Mouse (Mus musculus) limb, embryonic 15.5 days (tissue): ENCODE data around the gene Cand2. TPM values are rescaled to one million over a fixed set of nuclear protein-coding genes. Genes with fewer than 3 reads are reported as not detected.

ENCODE experiments used
- ATAC-seq: fragments of 200-750 bp; cut with Nextera tagmentation; 2 replicates; pipeline ENCODE4 v1.8.0; 2017; ENCODE audit warnings: low read depth, moderate TSS enrichment; ENCODE audit not compliant: insufficient number of reproducible peaks, low FRiP score, low TSS enrichment
- H3K27ac ChIP-seq: fragments of 300-500 bp; sonication (generic); 2 replicates; pipeline ENCODE4 v1.5.1; 2015; ENCODE audit warnings: moderate library complexity, mild to moderate bottlenecking, inconsistent platforms
- H3K27me3 ChIP-seq: fragments of 300-500 bp; sonication (generic); 2 replicates; pipeline ENCODE4 v1.6.1; 2015; ENCODE audit warnings: inconsistent platforms
- H3K36me3 ChIP-seq: fragments of 300-500 bp; sonication (generic); 2 replicates; pipeline ENCODE4 v1.6.1; 2015; ENCODE audit warnings: inconsistent platforms
- H3K4me1 ChIP-seq: fragments of 300-500 bp; sonication (generic); 2 replicates; pipeline ENCODE4 v1.6.1; 2015; ENCODE audit warnings: inconsistent platforms
- H3K4me2 ChIP-seq: fragments of 300-500 bp; sonication (generic); 2 replicates; pipeline ENCODE4 v1.6.1; 2015; ENCODE audit warnings: mild to moderate bottlenecking, inconsistent platforms
- H3K4me3 ChIP-seq: fragments of 300-500 bp; sonication (generic); 2 replicates; pipeline ENCODE4 v1.5.1; 2015; ENCODE audit warnings: mild to moderate bottlenecking, inconsistent platforms
- H3K9ac ChIP-seq: fragments of 300-500 bp; sonication (generic); 2 replicates; pipeline ENCODE4 v1.6.1; 2015; ENCODE audit warnings: inconsistent platforms
- H3K9me3 ChIP-seq: fragments of 300-500 bp; sonication (generic); 2 replicates; pipeline ENCODE4 v1.6.1; 2016; ENCODE audit warnings: inconsistent platforms
- WGBS: fragments of 180-500 bp; shearing (Covaris S2); methylation state at CpG from one replicate; pipeline ENCODE4 v1.1.7; 2015; 5-methylcytosine and 5-hydroxymethylcytosine counted together
- polyA plus RNA-seq: library from polyadenylated mRNA; unstranded; fragments of >200 nt; fragmentation: Nextera tagmentation; extraction: Ambion mirVana; gene quantifications from 2 replicates; pipeline ENCODE4 v1.2.1, GENCODE M21; 2015

Cand2 gene
- polyA plus RNA-seq, 1 experiment from 2014 or later: 33.8 TPM

DNA sequence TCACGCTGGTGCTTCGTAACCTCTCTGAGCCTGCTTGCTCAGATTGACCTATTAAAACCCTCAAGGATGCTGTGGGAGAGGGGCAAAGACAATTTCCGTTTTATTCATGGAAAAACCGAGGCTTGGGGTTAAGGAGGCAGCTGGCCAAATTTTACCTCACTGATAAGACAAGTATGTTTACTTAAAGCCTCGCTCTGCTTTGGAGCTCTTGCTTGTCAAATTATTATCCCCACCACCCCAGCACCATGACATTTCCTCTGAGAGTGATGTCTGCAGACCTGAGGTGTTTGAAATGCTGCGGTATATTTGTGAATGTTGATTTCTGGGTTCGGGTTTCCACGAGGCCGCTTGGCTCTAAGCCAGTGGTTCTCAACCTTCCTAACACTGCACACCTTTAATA lies 2.0 kb downstream of the Cand2 start:
- H3K27me3 ChIP-seq: no peaks in the 10 kb centered on the region
- H3K9me3 ChIP-seq: no peaks in the 10 kb centered on the region
- no peak for ATAC-seq
- H3K4me3 ChIP-seq: peak overlapping the region; percentile 86
- WGBS: 44% methylated on average over 9 of the region's 9 CpGs
- peaks cover 27% of the 10 kb centered on the region for H3K36me3 ChIP-seq
- H3K9ac ChIP-seq: no peak overlapping the region
- H3K27ac ChIP-seq: peak overlapping the region; percentile 91; the same call in 1 of the 2 replicates
- peak overlapping the region; percentile 71 for H3K4me2 ChIP-seq
- peaks cover 25% of the 10 kb centered on the region for H3K4me1 ChIP-seq

DNA sequence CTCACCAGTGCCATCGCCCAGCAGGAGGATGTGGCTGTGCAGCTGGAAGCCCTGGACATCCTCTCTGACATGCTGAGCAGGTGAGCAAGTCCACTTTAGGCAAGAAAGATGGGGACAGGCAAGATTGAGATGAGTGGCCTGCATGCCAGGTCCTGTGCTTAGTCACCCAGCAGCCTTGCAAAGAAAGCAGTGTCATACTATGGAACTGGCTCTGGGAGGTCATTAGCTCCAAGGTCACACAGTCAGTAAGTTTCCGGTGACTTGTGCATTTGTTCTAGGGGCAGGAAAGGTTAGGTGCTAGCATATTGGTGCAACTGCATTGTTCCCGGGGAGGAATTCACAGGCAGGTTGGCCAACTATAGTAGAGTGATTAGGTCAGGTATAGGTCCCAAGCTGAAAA lies 8.4 kb downstream of the Cand2 start:
- H3K27me3 ChIP-seq: no peaks in the 10 kb centered on the region
- no peak overlapping the region for H3K4me3 ChIP-seq
- no peak overlapping the region for H3K4me2 ChIP-seq
- H3K36me3 ChIP-seq: peaks cover 90% of the 10 kb centered on the region
- 0 out of 2 replicates have a peak, but pooled peaks cover 2% of the 10 kb centered on the region for H3K4me1 ChIP-seq
- H3K27ac ChIP-seq: no peak overlapping the region
- H3K9me3 ChIP-seq: no peaks in the 10 kb centered on the region
- no peak overlapping the region for H3K9ac ChIP-seq
- WGBS: 90% methylated on average over 3 of the region's 3 CpGs
- no peak for ATAC-seq

- Histone ChIP-seq H3K9me3 (no peaks in the 10 kb centered on the region), H3K4me1 (peaks cover 10% of the 10 kb centered on the region), H3K9ac (no peak overlapping the region), H3K4me3 (no peak overlapping the region), H3K27ac (no peak overlapping the region), H3K4me2 (no peak overlapping the region), H3K36me3 (peaks cover 86% of the 10 kb centered on the region), H3K27me3 (no peaks in the 10 kb centered on the region)
- no peak for ATAC-seq
- WGBS: 83% methylated on average over 10 of the region's 10 CpGs
Measured at GRCm38 (mm10) chr6:115791016-115791415, 16.7 kb downstream of the Cand2 start.

- Histone ChIP-seq H3K9ac (no peak overlapping the region), H3K27ac (no peak overlapping the region; the same call in 1 of the 2 replicates), H3K4me3 (no peak overlapping the region), H3K4me1 (peaks cover 10% of the 10 kb centered on the region), H3K36me3 (peaks cover 86% of the 10 kb centered on the region), H3K9me3 (no peaks in the 10 kb centered on the region), H3K27me3 (no peaks in the 10 kb centered on the region), H3K4me2 (no peak overlapping the region)
- WGBS: 75% methylated on average over 34 of the region's 34 CpGs
- peak; percentile 68 for ATAC-seq
Measured at GRCm38 (mm10) chr6:115791842-115792686, 17.7 kb downstream of the Cand2 start.

DNA sequence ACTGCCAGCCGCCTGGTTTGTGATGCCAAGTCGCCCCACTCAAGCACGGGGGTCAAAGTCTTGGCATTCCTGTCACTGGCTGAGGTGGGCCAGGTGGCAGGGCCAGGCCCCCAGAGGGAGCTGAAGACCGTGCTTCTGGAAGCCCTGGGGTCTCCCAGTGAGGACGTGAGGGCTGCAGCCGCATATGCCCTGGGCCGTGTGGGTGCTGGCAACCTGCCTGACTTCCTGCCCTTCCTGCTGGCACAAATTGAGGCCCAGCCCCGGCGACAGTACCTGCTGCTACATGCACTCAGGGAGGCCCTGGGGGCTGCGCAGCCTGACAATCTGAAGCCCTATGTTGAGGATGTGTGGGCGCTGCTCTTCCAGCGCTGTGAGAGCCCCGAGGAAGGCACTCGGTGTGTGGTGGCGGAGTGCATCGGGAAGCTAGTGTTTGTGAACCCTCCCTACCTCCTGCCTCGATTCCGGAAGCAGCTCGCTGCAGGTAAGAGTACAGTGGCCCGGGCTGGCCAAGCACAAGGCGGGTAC lies 18.4 kb downstream of the Cand2 start:
- Histone ChIP-seq H3K9ac (no peak overlapping the region), H3K36me3 (peaks cover 87% of the 10 kb centered on the region), H3K4me1 (peaks cover 10% of the 10 kb centered on the region), H3K27me3 (no peaks in the 10 kb centered on the region), H3K4me2 (no peak overlapping the region), H3K9me3 (no peaks in the 10 kb centered on the region), H3K4me3 (no peak overlapping the region), H3K27ac (no peak overlapping the region; the same call in 1 of the 2 replicates)
- no peak for ATAC-seq
- 78% methylated on average over 21 of the region's 21 CpGs for WGBS

DNA sequence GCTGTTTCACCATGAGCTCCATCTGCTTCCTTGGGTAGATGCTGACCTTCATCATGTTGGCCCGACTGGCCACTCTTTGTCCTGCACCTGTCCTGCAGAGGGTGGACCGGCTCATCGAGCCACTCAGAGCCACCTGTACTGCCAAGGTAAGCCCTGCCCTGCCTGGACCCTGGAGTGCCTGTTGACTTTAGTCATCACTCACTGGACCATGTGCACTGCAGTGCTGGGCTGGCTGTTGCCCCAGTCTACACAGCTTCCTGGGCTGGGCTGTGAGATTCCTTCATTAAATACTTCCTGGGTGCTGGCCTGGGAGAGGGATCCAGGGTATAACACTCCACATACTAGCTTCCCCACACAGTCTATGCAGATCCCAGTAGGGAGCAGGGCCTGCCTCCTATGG lies 27.5 kb downstream of the Cand2 start:
- Histone ChIP-seq H3K4me1 (peaks cover 11% of the 10 kb centered on the region), H3K36me3 (peaks cover 91% of the 10 kb centered on the region), H3K27me3 (no peaks in the 10 kb centered on the region), H3K9ac (no peak overlapping the region), H3K4me2 (no peak overlapping the region), H3K4me3 (no peak overlapping the region), H3K27ac (no peak overlapping the region), H3K9me3 (no peaks in the 10 kb centered on the region)
- WGBS: 91% methylated on average over 3 of the region's 3 CpGs
- ATAC-seq: no peak

- H3K9ac ChIP-seq: no peak overlapping the region
- no peak overlapping the region for H3K4me2 ChIP-seq
- peaks cover 18% of the 10 kb centered on the region for H3K4me1 ChIP-seq
- no peaks in the 10 kb centered on the region for H3K27me3 ChIP-seq
- peaks cover 77% of the 10 kb centered on the region for H3K36me3 ChIP-seq
- WGBS: 42% methylated on average over 16 of the region's 16 CpGs
- no peak for ATAC-seq
- no peak overlapping the region for H3K4me3 ChIP-seq
- no peaks in the 10 kb centered on the region for H3K9me3 ChIP-seq
- H3K27ac ChIP-seq: no peak overlapping the region
Measured at GRCm38 (mm10) chr6:115803541-115804382, 29.4 kb downstream of the Cand2 start.

DNA sequence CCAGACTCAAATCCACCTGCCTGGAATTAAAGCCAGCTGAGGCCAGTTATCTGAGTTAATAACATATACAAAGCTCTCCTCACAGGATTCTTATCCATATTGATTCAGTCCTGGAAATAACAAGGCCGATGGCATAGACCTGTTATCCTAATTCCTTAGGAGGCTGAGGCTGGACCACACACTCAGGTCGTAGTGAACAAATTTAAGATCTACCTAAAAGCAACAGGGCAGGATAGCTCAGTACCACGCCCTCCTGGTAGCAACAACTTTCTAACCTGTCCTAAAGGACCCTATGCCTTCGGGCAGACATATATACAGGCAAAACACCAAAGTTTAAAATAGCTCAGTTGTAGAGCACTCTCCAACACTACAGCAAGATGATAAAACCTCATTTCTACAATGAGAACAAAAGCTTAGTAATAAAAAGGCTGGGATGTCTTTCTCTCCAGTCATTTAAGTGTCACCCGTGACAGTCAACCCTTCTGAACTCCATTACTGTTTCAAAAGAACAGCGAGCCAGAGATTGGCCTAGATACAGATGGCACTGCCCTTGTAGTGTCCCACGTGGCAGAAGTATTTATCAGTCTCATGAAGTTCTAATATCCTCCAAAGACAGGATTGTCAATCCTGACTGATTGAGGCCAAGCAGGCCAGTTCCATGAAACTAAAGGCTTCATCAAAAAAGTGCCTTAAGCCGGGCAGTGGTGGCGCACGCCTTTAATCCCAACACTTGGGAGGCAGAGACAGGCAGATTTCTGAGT lies 30.3 kb downstream of the Cand2 start:
- 62% methylated on average over 10 of the region's 10 CpGs for WGBS
- ATAC-seq: no peak
- Histone ChIP-seq H3K4me2 (no peak overlapping the region), H3K4me1 (peaks cover 18% of the 10 kb centered on the region), H3K36me3 (peaks cover 69% of the 10 kb centered on the region), H3K27ac (no peak overlapping the region), H3K4me3 (no peak overlapping the region), H3K9ac (no peak overlapping the region), H3K27me3 (no peaks in the 10 kb centered on the region), H3K9me3 (no peaks in the 10 kb centered on the region)

DNA sequence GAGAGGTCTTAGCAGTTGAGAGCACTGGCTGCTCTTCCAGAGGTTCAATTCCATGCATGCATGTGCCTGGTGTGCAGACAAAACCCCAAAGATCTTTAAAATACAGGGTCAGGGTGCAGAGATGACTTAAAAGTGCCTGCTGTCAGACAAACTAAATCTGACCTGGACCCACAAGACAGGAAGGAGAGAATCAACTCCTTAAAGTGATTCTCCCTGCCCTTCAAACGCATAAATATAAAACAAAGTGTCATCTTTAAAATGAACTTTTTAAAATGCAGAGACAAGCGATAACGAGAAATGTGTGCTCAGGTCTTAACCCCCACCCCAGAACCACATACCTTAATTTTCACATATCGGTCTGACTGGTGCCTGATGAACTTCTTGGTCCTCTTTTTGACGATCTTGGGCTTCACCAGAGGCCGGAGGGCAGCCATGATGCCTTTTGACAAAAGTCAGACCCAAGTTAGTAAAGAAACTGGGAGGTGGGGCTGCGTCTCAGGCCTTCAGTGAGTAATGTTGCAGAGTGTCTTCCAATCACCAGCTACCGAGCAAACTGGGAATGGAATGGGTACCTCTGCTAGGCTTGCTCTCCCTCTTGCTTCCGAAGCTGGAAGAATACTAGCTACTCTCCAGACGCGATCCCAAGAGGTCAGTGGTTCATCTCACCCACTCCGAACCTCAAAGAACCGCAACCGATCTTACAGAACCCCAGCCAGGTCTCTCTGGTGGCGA lies 33.3 kb downstream of the Cand2 start:
- Histone ChIP-seq H3K27me3 (no peaks in the 10 kb centered on the region), H3K36me3 (peaks cover 44% of the 10 kb centered on the region), H3K9me3 (no peaks in the 10 kb centered on the region), H3K4me2 (peak overlapping the region; percentile 66), H3K4me3 (peak overlapping the region; percentile 73), H3K4me1 (peaks cover 18% of the 10 kb centered on the region), H3K27ac (peak overlapping the region; percentile 98), H3K9ac (peak overlapping the region; percentile 94)
- 1% methylated on average over 15 of the region's 15 CpGs for WGBS
- no peak for ATAC-seq

DNA sequence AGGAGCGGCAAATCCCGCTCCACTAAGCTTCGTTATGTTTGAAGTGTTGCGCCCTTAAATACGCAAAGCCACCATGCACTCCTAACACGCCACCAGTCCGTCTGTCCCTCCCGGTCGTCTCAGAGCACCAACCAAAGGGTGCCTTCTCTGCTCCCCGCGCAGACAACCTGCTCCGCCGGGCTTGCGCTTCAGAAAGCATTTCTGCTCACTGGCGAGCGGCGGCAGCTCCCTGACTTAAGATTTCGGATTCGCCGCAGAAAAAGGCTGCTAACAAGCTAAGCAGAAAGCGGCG lies 33.8 kb downstream of the Cand2 start:
- H3K36me3 ChIP-seq: peaks cover 41% of the 10 kb centered on the region
- peaks cover 18% of the 10 kb centered on the region for H3K4me1 ChIP-seq
- 0% methylated on average over 22 of the region's 22 CpGs for WGBS
- ATAC-seq: no peak
- no peaks in the 10 kb centered on the region for H3K9me3 ChIP-seq
- H3K27ac ChIP-seq: peak overlapping the region; percentile 98
- peak overlapping the region; percentile 73 for H3K4me3 ChIP-seq
- H3K4me2 ChIP-seq: peak overlapping the region; percentile 66
- H3K9ac ChIP-seq: peak overlapping the region; percentile 94
- no peaks in the 10 kb centered on the region for H3K27me3 ChIP-seq
